Mouse (Mus musculus): ENCODE measurements at regions not wholly inside any gene's neighbourhood (a gene's known extent, or its start where the extent isn't known, plus 50 kb on each side); places are given as distances from the start of the nearest gene placed in this dataset.

- DNase-seq (ENCODE audit: low read depth, low spot score): no peak
Measured at GRCm38 (mm10) chrX:13344701-13345100, 63.9 kb downstream of the Ddx3x start.

GRCm38 (mm10) chrX:13345126-13345525 lies 64.4 kb downstream of the Ddx3x start:
- no peak for DNase-seq (ENCODE audit: low read depth, low spot score)

GRCm38 (mm10) chrX:13346011-13346631 lies 65.4 kb downstream of the Ddx3x start:
- DNase-seq (ENCODE audit: low read depth, low spot score): no peak

- no peak for DNase-seq (ENCODE audit: low read depth, low spot score)
Measured at GRCm38 (mm10) chrX:13346696-13347026, 65.9 kb downstream of the Ddx3x start.

- DNase-seq (ENCODE audit: low read depth, low spot score): peak; percentile 70
Measured at GRCm38 (mm10) chrX:13347027-13347840, 66.5 kb downstream of the Ddx3x start.

- DNase-seq (ENCODE audit: low read depth, low spot score): no peak
Measured at GRCm38 (mm10) chrX:13348415-13348814, 67.6 kb downstream of the Ddx3x start.

- DNase-seq (ENCODE audit: low read depth, low spot score): no peak
Measured at GRCm38 (mm10) chrX:13350461-13350860, 69.7 kb downstream of the Ddx3x start.

GRCm38 (mm10) chrX:13357149-13357783 lies 76.5 kb downstream of the Ddx3x start:
- DNase-seq (ENCODE audit: low read depth, low spot score): no peak

GRCm38 (mm10) chrX:13357973-13358372 lies 77.2 kb downstream of the Ddx3x start:
- no peak for DNase-seq (ENCODE audit: low read depth, low spot score)

- DNase-seq (ENCODE audit: low read depth, low spot score): no peak
Measured at GRCm38 (mm10) chrX:13360436-13360835, 79.7 kb downstream of the Ddx3x start.

GRCm38 (mm10) chrX:13370319-13370718 lies 89.5 kb downstream of the Ddx3x start:
- DNase-seq (ENCODE audit: low read depth, low spot score): no peak

- DNase-seq (ENCODE audit: low read depth, low spot score): no peak
Measured at GRCm38 (mm10) chrX:13372752-13373151, 92.0 kb downstream of the Ddx3x start.

GRCm38 (mm10) chrX:13386354-13386753 lies 79.6 kb upstream of the Nyx start:
- no peak for DNase-seq (ENCODE audit: low read depth, low spot score)

GRCm38 (mm10) chrX:13398466-13398865 lies 67.4 kb upstream of the Nyx start:
- DNase-seq (ENCODE audit: low read depth, low spot score): no peak

GRCm38 (mm10) chrX:13412726-13413125 lies 53.2 kb upstream of the Nyx start:
- DNase-seq (ENCODE audit: low read depth, low spot score): no peak

GRCm38 (mm10) chrX:13413135-13413534 lies 52.8 kb upstream of the Nyx start:
- no peak for DNase-seq (ENCODE audit: low read depth, low spot score)

All from telencephalon, adult 2 months (tissue).